Comparison of ENCODE assay signal across 13 mouse cellular contexts in genomic region chr11:54071726-54072445, GRCm38 (mm10). TPM values are rescaled to one million over a fixed set of nuclear protein-coding genes. Genes with fewer than 3 reads are reported as not detected.
A peak's percentile ranks its signal among the peaks of the same experiment; 100 is the strongest.
DNase-seq lines count a peak whose midpoint lies in the region; ATAC-seq and TF ChIP-seq lines count a peak whose summit lies in the region.
"Had no signal": no experiment of that assay in that cellular context is flagged by ENCODE, and none has a peak within 500 bp of the region (broad histone marks: within the 10 kb centered on the region; RNA-seq: fewer than 3 reads in every experiment).

No protein-coding gene starts in this region.

- TF ChIP-seq POLR2A in lung, adult 2 months (IDR thresholded peaks at IDR 0.05; ENCODE audit: borderline replicate concordance, extremely low read depth, low read depth, low read length): no peak

- H3K27me3 ChIP-seq in lung, postnatal 0 days (replicated peaks; ENCODE audit: insufficient read depth, low read length): peaks cover 10% of the 10 kb centered on the region; the same call in 1 of the 2 replicates
- H3K27me3 ChIP-seq in limb, embryonic 10.5 days (ENCODE audit: low read depth, poor library complexity, severe bottlenecking): no peaks in the 10 kb centered on the region
- H3K27me3 ChIP-seq in liver, postnatal 0 days (ENCODE audit: insufficient read depth, low read length): peaks cover 34% of the 10 kb centered on the region

- H3K9ac ChIP-seq in lung, postnatal 0 days (replicated peaks; ENCODE audit: low read depth): no peak overlapping the region
- H3K9ac ChIP-seq in liver, postnatal 0 days (replicated peaks): no peak overlapping the region
- H3K9ac ChIP-seq: neural tube, embryonic 13.5 days had no signal

- no peak overlapping the region for H3K4me3 ChIP-seq in lung, postnatal 0 days (ENCODE audit: low read depth, low read length)
- no peak overlapping the region for H3K4me3 ChIP-seq in limb, embryonic 10.5 days
- H3K4me3 ChIP-seq in liver, postnatal 0 days (ENCODE audit: low read depth, low read length): no peak overlapping the region
- no peak overlapping the region for H3K4me3 ChIP-seq in lung, adult 2 months (replicated peaks; ENCODE audit: extremely low read depth, low read depth, low read length)
- H3K4me3 ChIP-seq: erythroblast, embryonic 14.5 days; megakaryocyte, embryonic 14.5 days; neural tube, embryonic 13.5 days had no signal

- ATAC-seq in cerebellum, adult (ENCODE audit: insufficient number of reproducible peaks, low FRiP score, low TSS enrichment): peak; percentile 38; the same call in 1 of the 2 replicates
- ATAC-seq in lung, postnatal 0 days: no peak
- ATAC-seq in liver, postnatal 0 days: no peak
- ATAC-seq: inflammation-experienced regulatory T-cells, adult 6 months had no signal

- no peak overlapping the region for H3K4me2 ChIP-seq in lung, postnatal 0 days (replicated peaks; ENCODE audit: low read depth, low read length)
- no peak overlapping the region for H3K4me2 ChIP-seq in liver, postnatal 0 days (ENCODE audit: low read depth, low read length)
- H3K4me2 ChIP-seq: neural tube, embryonic 13.5 days had no signal

- WGBS in lung, postnatal 0 days: 60% methylated on average over 5 of the region's 5 CpGs
- WGBS in limb, embryonic 10.5 days: 86% methylated on average over 5 of the region's 5 CpGs
- WGBS in liver, postnatal 0 days (ENCODE audit: insufficient replicate concordance): 75% methylated on average over 5 of the region's 5 CpGs
- 63% methylated on average over 5 of the region's 5 CpGs for WGBS in lung, adult 2 months

- TF ChIP-seq CTCF in lung, postnatal 0 days (IDR thresholded peaks at IDR 0.05): no peak
- no peak for TF ChIP-seq CTCF in liver, postnatal 0 days (IDR thresholded peaks at IDR 0.05; ENCODE audit: low read depth)
- no peak for TF ChIP-seq CTCF in lung, adult 2 months (IDR thresholded peaks at IDR 0.05; ENCODE audit: insufficient read depth, low read length)

- no peak for DNase-seq in cerebellum, adult 8-10 months
- peak; percentile 82 to 84 for DNase-seq in lung, adult 18-20 months
- no peak for DNase-seq in lung, postnatal 0 days (ENCODE audit: low spot score)
- DNase-seq in adrenal gland, postnatal 25 days: peak; percentile 79
- DNase-seq in limb, embryonic 10.5 days (ENCODE audit: low spot score): peak; percentile 30
- DNase-seq in liver, postnatal 0 days: no peak
- DNase-seq in lung, adult 2 months: no peak
- DNase-seq: thymus, postnatal 36 days had no signal

- no peak overlapping the region for H3K27ac ChIP-seq in lung, postnatal 0 days (ENCODE audit: low read length)
- no peak overlapping the region for H3K27ac ChIP-seq in limb, embryonic 10.5 days
- H3K27ac ChIP-seq in liver, postnatal 0 days (ENCODE audit: low read depth): no peak overlapping the region
- H3K27ac ChIP-seq: neural tube, embryonic 13.5 days had no signal

- TF ChIP-seq EP300 in lung, postnatal 0 days (IDR thresholded peaks at IDR 0.05): no peak
- TF ChIP-seq EP300 in liver, postnatal 0 days (IDR thresholded peaks at IDR 0.05; ENCODE audit: low read depth): no peak

- no peaks in the 10 kb centered on the region for H3K9me3 ChIP-seq in lung, postnatal 0 days (ENCODE audit: low read length)
- H3K9me3 ChIP-seq in limb, embryonic 10.5 days (replicated peaks): no peaks in the 10 kb centered on the region
- no peaks in the 10 kb centered on the region for H3K9me3 ChIP-seq in liver, postnatal 0 days (ENCODE audit: low read length)
- H3K9me3 ChIP-seq: megakaryocyte, embryonic 14.5 days; neural tube, embryonic 13.5 days had no signal

- H3K36me3 ChIP-seq in lung, postnatal 0 days (ENCODE audit: insufficient read depth, low read length): no peaks in the 10 kb centered on the region
- no peaks in the 10 kb centered on the region for H3K36me3 ChIP-seq in limb, embryonic 10.5 days
- H3K36me3 ChIP-seq in liver, postnatal 0 days (replicated peaks; ENCODE audit: insufficient read depth, low read length): no peaks in the 10 kb centered on the region
- H3K36me3 ChIP-seq: neural tube, embryonic 13.5 days had no signal

- H3K4me1 ChIP-seq in lung, postnatal 0 days (ENCODE audit: insufficient read depth, low read depth, low read length): no peaks in the 10 kb centered on the region; the same call in 1 of the 2 replicates
- peaks cover 55% of the 10 kb centered on the region for H3K4me1 ChIP-seq in limb, embryonic 10.5 days
- no peaks in the 10 kb centered on the region for H3K4me1 ChIP-seq in liver, postnatal 0 days (ENCODE audit: insufficient read depth)
- H3K4me1 ChIP-seq in lung, adult 2 months (ENCODE audit: control insufficient read depth, insufficient read depth, low read length): peaks cover 9% of the 10 kb centered on the region

RNA-seq across cellular contexts. Expression of gene Pdlim4, which starts 3.1 kb away (rescaled TPM):
- polyA plus RNA-seq in lung, postnatal 0 days (2015; fragmentation: Nextera tagmentation; extraction: Ambion mirVana): 7.3 and 8.6 TPM in 2 replicates
- total RNA-seq in adrenal gland, postnatal 25 days (2021): 20.6 and 37.9 TPM in 2 replicates
- 160 and 171 TPM in 2 replicates for polyA plus RNA-seq in limb, embryonic 10.5 days (2016; fragmentation: Nextera tagmentation; extraction: Ambion mirVana)
- 4.0 TPM in 2 replicates for polyA plus RNA-seq in liver, postnatal 0 days (2015; fragmentation: Nextera tagmentation; extraction: Ambion mirVana)
- 22.9 and 25.6 TPM in 2 replicates for polyA plus RNA-seq in lung, adult 2 months (2012; rRNA removed)

RNA-seq across cellular contexts. Expression of gene P4ha2, which starts 28.0 kb away (rescaled TPM):
- 21.4 and 26.5 TPM in 2 replicates for polyA plus RNA-seq in lung, postnatal 0 days (2015; fragmentation: Nextera tagmentation; extraction: Ambion mirVana)
- 30.0 and 36.7 TPM in 2 replicates for total RNA-seq in adrenal gland, postnatal 25 days (2021)
- 35.6 and 38.7 TPM in 2 replicates for polyA plus RNA-seq in limb, embryonic 10.5 days (2016; fragmentation: Nextera tagmentation; extraction: Ambion mirVana)
- 2.4 and 2.7 TPM in 2 replicates for polyA plus RNA-seq in liver, postnatal 0 days (2015; fragmentation: Nextera tagmentation; extraction: Ambion mirVana)
- 25.9 and 30.0 TPM in 2 replicates for polyA plus RNA-seq in lung, adult 2 months (2012; rRNA removed)
- polyA plus RNA-seq: erythroblast, embryonic 14.5 days; inflammation-experienced regulatory T-cells, adult 6 months had no signal

RNA-seq across cellular contexts. Expression of gene Slc22a4, which starts 44.0 kb away (rescaled TPM):
- polyA plus RNA-seq in lung, postnatal 0 days (2015; fragmentation: Nextera tagmentation; extraction: Ambion mirVana): 0.70 and 1.1 TPM in 2 replicates
- total RNA-seq in adrenal gland, postnatal 25 days (2021): 8.0 and 8.5 TPM in 2 replicates
- 1.1 TPM in 2 replicates for polyA plus RNA-seq in limb, embryonic 10.5 days (2016; fragmentation: Nextera tagmentation; extraction: Ambion mirVana)
- polyA plus RNA-seq in liver, postnatal 0 days (2015; fragmentation: Nextera tagmentation; extraction: Ambion mirVana): 12.9 and 13.4 TPM in 2 replicates
- 1.3 and 1.4 TPM in 2 replicates for polyA plus RNA-seq in lung, adult 2 months (2012; rRNA removed)

Comparison
In these comparisons a context has a peak if more than half of its experiments do, and no peak if none do; other contexts are left out.
1. DNase-seq: peak in lung, adult 18-20 months (2 of 2), adrenal gland, postnatal 25 days (single experiment) and limb, embryonic 10.5 days (single experiment); none in cerebellum, adult 8-10 months (single experiment), lung, postnatal 0 days (single experiment), liver, postnatal 0 days (single experiment) and lung, adult 2 months (single experiment).